Mouse (Mus musculus): Measurements from ENCODE around the gene Dcun1d5. TPM values are rescaled to one million over a fixed set of nuclear protein-coding genes. Genes with fewer than 3 reads are reported as not detected.

The Dcun1d5 gene
- polyA plus RNA-seq (2017; shearing (Covaris generic)), result 100 to 1,000 TPM; 219 to 226 TPM

DNA sequence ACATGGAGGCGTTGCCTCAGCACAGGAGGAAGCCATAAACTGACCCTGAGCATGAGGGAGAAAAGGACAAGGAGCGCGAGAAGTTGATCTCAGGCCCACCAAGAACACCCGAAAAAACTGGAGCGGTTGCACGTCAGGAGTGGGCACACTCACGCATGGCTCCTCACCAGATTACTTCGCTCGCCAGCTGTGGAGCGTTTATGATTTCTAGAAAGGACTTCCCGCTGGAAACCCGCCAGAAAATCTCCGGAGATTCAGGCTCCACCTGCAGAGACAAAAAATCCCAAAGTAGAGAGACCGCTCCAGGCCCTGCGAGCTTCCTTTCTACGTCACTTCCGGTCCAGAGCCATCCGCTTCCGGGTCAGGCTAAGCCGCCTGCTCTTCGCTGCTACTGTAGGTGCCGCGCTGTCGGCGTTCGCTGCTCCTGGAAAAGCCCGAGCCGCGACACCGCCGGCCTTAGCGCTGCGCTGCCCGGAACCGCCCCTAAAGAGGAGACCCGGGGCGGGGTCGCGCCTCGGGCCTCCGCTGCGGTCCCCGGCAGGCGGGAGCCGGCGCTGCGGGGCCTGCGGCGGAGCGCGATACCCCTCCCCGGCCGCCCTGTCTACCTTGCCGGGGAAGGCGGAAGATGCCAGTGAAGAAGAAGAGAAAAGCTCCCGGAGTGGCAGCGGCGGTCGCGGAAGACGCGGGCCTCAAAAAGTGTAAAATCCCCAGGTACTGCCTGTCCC, at the start of gene Dcun1d5, which contains the start of gene Dync2h1:
Gene Dcun1d5 (plus strand): TSS at position 349 of the 725 bp plus-strand sequence.
Gene Dync2h1 (minus strand): TSS at position 275 of the 725 bp plus-strand sequence.

Other genes starting within 250 kb of the Dcun1d5 start
- 1 to 10 TPM; 2.4 to 7.5 TPM for gene Dync2h1, start 74 bp upstream of the Dcun1d5 start, polyA plus RNA-seq (2017; shearing (Covaris generic))
- gene Mmp13, start 88.0 kb downstream of the Dcun1d5 start, polyA plus RNA-seq (2017; shearing (Covaris generic)), result not detected
- gene Mmp12, start 159.9 kb downstream of the Dcun1d5 start, polyA plus RNA-seq (2017; shearing (Covaris generic)), result 1 to 10 TPM in 1 of 2 experiments, not detected in 1; 2.2 TPM
- gene Mmp1b, start 203.5 kb downstream of the Dcun1d5 start, polyA plus RNA-seq (2017; shearing (Covaris generic)), result not detected

Data from activated CD4-positive, CD25-positive, alpha-beta regulatory T cell (primary cell).